Mouse (Mus musculus): ENCODE measurements at regions not wholly inside any gene's neighbourhood (a gene's known extent, or its start where the extent isn't known, plus 50 kb on each side); places are given as distances from the start of the nearest gene placed in this dataset.
A peak's percentile ranks its signal among the peaks of the same experiment; 100 is the strongest.

GRCm38 (mm10) chr3:148465456-148465855, 524.9 kb downstream of the Adgrl2 start:
- H3K9me3 ChIP-seq = no peaks in the 10 kb centered on the region
- ATAC-seq = no peak
- 92% methylated on average over 3 of the region's 3 CpGs for WGBS
- H3K4me3 ChIP-seq (replicated peaks) = no peak overlapping the region
- H3K4me1 ChIP-seq (replicated peaks) = no peaks in the 10 kb centered on the region
- no peaks in the 10 kb centered on the region for H3K27me3 ChIP-seq
- H3K27ac ChIP-seq = no peak overlapping the region
- H3K9ac ChIP-seq (replicated peaks) = no peak overlapping the region
- H3K4me2 ChIP-seq (replicated peaks) = no peak overlapping the region
- H3K36me3 ChIP-seq = no peaks in the 10 kb centered on the region

GRCm38 (mm10) chr3:148462791-148463190, 527.6 kb downstream of the Adgrl2 start:
- Histone ChIP-seq H3K4me2 (replicated peaks) (no peak overlapping the region), H3K36me3 (no peaks in the 10 kb centered on the region), H3K9me3 (no peaks in the 10 kb centered on the region), H3K9ac (replicated peaks) (no peak overlapping the region), H3K4me1 (replicated peaks) (no peaks in the 10 kb centered on the region), H3K4me3 (replicated peaks) (no peak overlapping the region), H3K27ac (no peak overlapping the region), H3K27me3 (no peaks in the 10 kb centered on the region)
- ATAC-seq = no peak
- WGBS = 75% methylated on average over 10 of the region's 10 CpGs

GRCm38 (mm10) chr3:148448888-148449287, 541.5 kb downstream of the Adgrl2 start:
- peak; percentile 45 for ATAC-seq

GRCm38 (mm10) chr3:148448465-148448864, 541.9 kb downstream of the Adgrl2 start:
- peaks cover 11% of the 10 kb centered on the region; the same call in 1 of the 2 replicates for H3K4me1 ChIP-seq (replicated peaks)
- peak; percentile 90 for ATAC-seq
- H3K27ac ChIP-seq = no peak overlapping the region
- H3K4me2 ChIP-seq (replicated peaks) = no peak overlapping the region
- 15% methylated on average over 1 of the region's 1 CpGs for WGBS
- H3K4me3 ChIP-seq (replicated peaks) = no peak overlapping the region
- no peaks in the 10 kb centered on the region for H3K36me3 ChIP-seq
- H3K9me3 ChIP-seq = no peaks in the 10 kb centered on the region
- H3K9ac ChIP-seq (replicated peaks) = no peak overlapping the region
- no peaks in the 10 kb centered on the region for H3K27me3 ChIP-seq

More at GRCm38 (mm10) chr3:148448888-148449287, 541.5 kb downstream of the Adgrl2 start:
- Histone ChIP-seq H3K4me3 (replicated peaks) (no peak overlapping the region), H3K4me1 (replicated peaks) (peaks cover 11% of the 10 kb centered on the region; the same call in 1 of the 2 replicates), H3K27ac (no peak overlapping the region), H3K9me3 (no peaks in the 10 kb centered on the region), H3K36me3 (no peaks in the 10 kb centered on the region), H3K9ac (replicated peaks) (no peak overlapping the region), H3K4me2 (replicated peaks) (no peak overlapping the region), H3K27me3 (no peaks in the 10 kb centered on the region)
- 62% methylated on average over 3 of the region's 3 CpGs for whole genome bisulfite sequencing

- H3K9ac ChIP-seq (replicated peaks) = no peak overlapping the region
- WGBS = 84% methylated on average over 1 of the region's 1 CpGs
- H3K4me1 ChIP-seq (replicated peaks) = 0 out of 2 replicates have a peak, but pooled peaks cover 5% of the 10 kb centered on the region
- H3K27ac ChIP-seq = no peak overlapping the region
- no peaks in the 10 kb centered on the region for H3K27me3 ChIP-seq
- H3K36me3 ChIP-seq = no peaks in the 10 kb centered on the region
- no peak overlapping the region for H3K4me2 ChIP-seq (replicated peaks)
- H3K4me3 ChIP-seq (replicated peaks) = no peak overlapping the region
- ATAC-seq = no peak
- H3K9me3 ChIP-seq = no peaks in the 10 kb centered on the region
Observed at GRCm38 (mm10) chr3:148446845-148447244, 543.5 kb downstream of the Adgrl2 start.

GRCm38 (mm10) chr3:148443012-148443411, 547.3 kb downstream of the Adgrl2 start:
- Histone ChIP-seq H3K27ac (no peak overlapping the region), H3K9me3 (no peaks in the 10 kb centered on the region)

GRCm38 (mm10) chr3:148434033-148434432, 556.3 kb downstream of the Adgrl2 start:
- ATAC-seq = no peak
- no peaks in the 10 kb centered on the region for H3K27me3 ChIP-seq
- no peaks in the 10 kb centered on the region for H3K9me3 ChIP-seq
- 0 out of 2 replicates have a peak, but pooled peaks cover 5% of the 10 kb centered on the region for H3K4me1 ChIP-seq (replicated peaks)
- H3K9ac ChIP-seq (replicated peaks) = no peak overlapping the region
- 90% methylated on average over 4 of the region's 4 CpGs for WGBS
- no peak overlapping the region for H3K4me2 ChIP-seq (replicated peaks)
- H3K27ac ChIP-seq = no peak overlapping the region
- no peaks in the 10 kb centered on the region for H3K36me3 ChIP-seq
- H3K4me3 ChIP-seq (replicated peaks) = no peak overlapping the region

More at GRCm38 (mm10) chr3:148443012-148443411, 547.3 kb downstream of the Adgrl2 start:
- no peak overlapping the region for H3K4me2 ChIP-seq (replicated peaks)
- H3K9ac ChIP-seq (replicated peaks) = no peak overlapping the region
- no peaks in the 10 kb centered on the region for H3K36me3 ChIP-seq
- H3K4me1 ChIP-seq (replicated peaks) = no peaks in the 10 kb centered on the region
- H3K4me3 ChIP-seq (replicated peaks) = no peak overlapping the region
- no peaks in the 10 kb centered on the region for H3K27me3 ChIP-seq
- 77% methylated on average over 3 of the region's 3 CpGs for WGBS
- no peak for ATAC-seq

- H3K9me3 ChIP-seq = no peaks in the 10 kb centered on the region
- H3K36me3 ChIP-seq = no peaks in the 10 kb centered on the region
- H3K27me3 ChIP-seq = 0 out of 2 replicates have a peak, but pooled peaks cover 10% of the 10 kb centered on the region
- no peak overlapping the region for H3K9ac ChIP-seq (replicated peaks)
- no peak overlapping the region for H3K4me3 ChIP-seq (replicated peaks)
- no peak overlapping the region for H3K4me2 ChIP-seq (replicated peaks)
- H3K27ac ChIP-seq = no peak overlapping the region
- ATAC-seq = no peak
- peaks cover 21% of the 10 kb centered on the region; the same call in 1 of the 2 replicates for H3K4me1 ChIP-seq (replicated peaks)
- 79% methylated on average over 10 of the region's 10 CpGs for WGBS
Observed at GRCm38 (mm10) chr3:148429012-148429865, 561.1 kb downstream of the Adgrl2 start.

GRCm38 (mm10) chr3:148424089-148424488, 566.3 kb downstream of the Adgrl2 start:
- no peaks in the 10 kb centered on the region for H3K36me3 ChIP-seq

GRCm38 (mm10) chr3:148423383-148423782, 567.0 kb downstream of the Adgrl2 start:
- H3K9me3 ChIP-seq = no peaks in the 10 kb centered on the region
- H3K4me2 ChIP-seq (replicated peaks) = no peak overlapping the region
- no peak overlapping the region for H3K9ac ChIP-seq (replicated peaks)
- no peak for ATAC-seq
- no peak overlapping the region for H3K4me3 ChIP-seq (replicated peaks)
- H3K36me3 ChIP-seq = no peaks in the 10 kb centered on the region
- 91% methylated on average over 1 of the region's 1 CpGs for WGBS
- no peak overlapping the region for H3K27ac ChIP-seq
- peaks cover 16% of the 10 kb centered on the region; the same call in 1 of the 2 replicates for H3K4me1 ChIP-seq (replicated peaks)
- 0 out of 2 replicates have a peak, but pooled peaks cover 10% of the 10 kb centered on the region for H3K27me3 ChIP-seq

More at GRCm38 (mm10) chr3:148424089-148424488, 566.3 kb downstream of the Adgrl2 start:
- H3K27ac ChIP-seq = no peak overlapping the region
- H3K4me1 ChIP-seq (replicated peaks) = peaks cover 16% of the 10 kb centered on the region; the same call in 1 of the 2 replicates
- 66% methylated on average over 4 of the region's 4 CpGs for WGBS
- H3K27me3 ChIP-seq = 0 out of 2 replicates have a peak, but pooled peaks cover 10% of the 10 kb centered on the region
- H3K4me2 ChIP-seq (replicated peaks) = no peak overlapping the region
- no peak overlapping the region for H3K9ac ChIP-seq (replicated peaks)
- no peaks in the 10 kb centered on the region for H3K9me3 ChIP-seq
- no peak overlapping the region for H3K4me3 ChIP-seq (replicated peaks)
- no peak for ATAC-seq

GRCm38 (mm10) chr3:148422720-148423119, 567.6 kb downstream of the Adgrl2 start:
- ATAC-seq = no peak
- Histone ChIP-seq H3K36me3 (no peaks in the 10 kb centered on the region), H3K9ac (replicated peaks) (no peak overlapping the region), H3K27me3 (0 out of 2 replicates have a peak, but pooled peaks cover 10% of the 10 kb centered on the region), H3K4me2 (replicated peaks) (no peak overlapping the region), H3K9me3 (no peaks in the 10 kb centered on the region), H3K27ac (no peak overlapping the region), H3K4me1 (replicated peaks) (peaks cover 18% of the 10 kb centered on the region), H3K4me3 (replicated peaks) (no peak overlapping the region)
- WGBS = 83% methylated on average over 3 of the region's 3 CpGs

GRCm38 (mm10) chr3:148422205-148422604, 568.1 kb downstream of the Adgrl2 start:
- H3K4me2 ChIP-seq (replicated peaks) = no peak overlapping the region
- H3K9me3 ChIP-seq = no peaks in the 10 kb centered on the region
- WGBS = 78% methylated on average over 2 of the region's 2 CpGs
- no peak for ATAC-seq
- H3K4me3 ChIP-seq (replicated peaks) = no peak overlapping the region
- 0 out of 2 replicates have a peak, but pooled peaks cover 10% of the 10 kb centered on the region for H3K27me3 ChIP-seq
- H3K4me1 ChIP-seq (replicated peaks) = peaks cover 19% of the 10 kb centered on the region
- no peaks in the 10 kb centered on the region for H3K36me3 ChIP-seq
- H3K9ac ChIP-seq (replicated peaks) = no peak overlapping the region
- no peak overlapping the region for H3K27ac ChIP-seq
